Mouse (Mus musculus): ENCODE measurements around the gene Abca4. TPM values are rescaled to one million over a fixed set of nuclear protein-coding genes. Genes with fewer than 3 reads are reported as not detected.
A peak's percentile ranks its signal among the peaks of the same experiment; 100 is the strongest.

Abca4 gene
- polyA plus RNA-seq, 1 experiment from 2014 or later: 1.9 TPM

GRCm38 (mm10) chr3:122198966-122199381 lies 154.7 kb downstream of the Abca4 start:
- peaks cover 16% of the 10 kb centered on the region for H3K4me1 ChIP-seq
- no peaks in the 10 kb centered on the region for H3K9me3 ChIP-seq
- no peak for DNase-seq (ENCODE audit: low spot score)
- no peak overlapping the region for H3K4me3 ChIP-seq
- H3K27ac ChIP-seq (replicated peaks): no peak overlapping the region
- no peaks in the 10 kb centered on the region for H3K36me3 ChIP-seq (replicated peaks)
- H3K27me3 ChIP-seq (replicated peaks; ENCODE audit: low read depth, poor library complexity, severe bottlenecking): no peaks in the 10 kb centered on the region
- 91% methylated on average over 8 of the region's 8 CpGs for WGBS

DNA sequence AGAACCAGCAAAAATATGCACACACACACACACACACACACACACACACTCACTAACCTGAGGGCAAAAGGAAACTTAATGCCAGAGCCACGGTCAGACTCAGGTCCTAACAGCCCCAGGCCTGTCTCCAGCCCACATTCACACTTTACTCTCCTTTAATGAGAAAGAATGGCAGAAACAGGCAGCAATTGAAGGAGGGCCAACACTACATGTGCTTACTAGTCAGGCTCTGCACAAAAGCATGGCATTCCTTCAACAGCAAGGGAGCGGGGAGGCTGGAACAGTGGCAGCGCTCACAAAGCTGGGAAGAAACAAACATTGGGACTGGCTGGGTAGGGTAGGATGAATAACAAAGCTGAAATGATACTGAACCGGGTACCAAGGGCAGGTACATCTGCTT lies 155.4 kb downstream of the Abca4 start:
- no peaks in the 10 kb centered on the region for H3K36me3 ChIP-seq (replicated peaks)
- H3K4me1 ChIP-seq: peaks cover 16% of the 10 kb centered on the region
- H3K9me3 ChIP-seq: no peaks in the 10 kb centered on the region
- H3K27me3 ChIP-seq (replicated peaks; ENCODE audit: low read depth, poor library complexity, severe bottlenecking): no peaks in the 10 kb centered on the region
- DNase-seq (ENCODE audit: low spot score): no peak
- WGBS: 76% methylated on average over 4 of the region's 4 CpGs
- no peak overlapping the region for H3K4me3 ChIP-seq
- no peak overlapping the region for H3K27ac ChIP-seq (replicated peaks)

GRCm38 (mm10) chr3:122200017-122200416 lies 155.8 kb downstream of the Abca4 start:
- 86% methylated on average over 5 of the region's 5 CpGs for WGBS
- H3K9me3 ChIP-seq: no peaks in the 10 kb centered on the region
- no peaks in the 10 kb centered on the region for H3K36me3 ChIP-seq (replicated peaks)
- H3K27ac ChIP-seq (replicated peaks): no peak overlapping the region
- peaks cover 16% of the 10 kb centered on the region for H3K4me1 ChIP-seq
- no peaks in the 10 kb centered on the region for H3K27me3 ChIP-seq (replicated peaks; ENCODE audit: low read depth, poor library complexity, severe bottlenecking)
- no peak for DNase-seq (ENCODE audit: low spot score)
- H3K4me3 ChIP-seq: no peak overlapping the region

DNA sequence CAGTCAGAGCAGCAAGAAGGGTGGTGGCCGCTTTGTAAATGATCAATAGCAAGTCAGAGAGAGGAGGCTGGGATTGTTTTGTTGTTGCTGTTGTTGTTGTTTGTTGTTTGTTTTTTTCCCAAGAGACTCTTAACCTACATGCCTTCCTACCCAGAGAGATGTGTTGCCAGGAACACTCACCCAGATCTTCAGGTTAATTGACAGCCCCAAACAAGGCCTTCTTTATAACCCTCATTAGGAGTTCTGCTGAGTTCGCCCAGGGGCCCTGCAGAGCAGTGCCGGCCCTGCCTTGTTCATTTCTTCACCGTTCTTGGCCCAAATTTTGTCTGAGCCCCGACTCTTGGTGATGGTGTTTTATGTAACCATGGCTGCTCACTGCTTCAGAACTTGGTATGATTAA lies 156.2 kb downstream of the Abca4 start:
- Histone ChIP-seq H3K27ac (replicated peaks) (no peak overlapping the region), H3K27me3 (replicated peaks; ENCODE audit: low read depth, poor library complexity, severe bottlenecking) (no peaks in the 10 kb centered on the region), H3K36me3 (replicated peaks) (no peaks in the 10 kb centered on the region), H3K9me3 (no peaks in the 10 kb centered on the region), H3K4me3 (no peak overlapping the region), H3K4me1 (peaks cover 16% of the 10 kb centered on the region)
- DNase-seq (ENCODE audit: low spot score): no peak
- 49% methylated on average over 5 of the region's 5 CpGs for WGBS

GRCm38 (mm10) chr3:122202307-122202732 lies 158.1 kb downstream of the Abca4 start:
- no peaks in the 10 kb centered on the region for H3K27me3 ChIP-seq (replicated peaks; ENCODE audit: low read depth, poor library complexity, severe bottlenecking)
- 17% methylated on average over 5 of the region's 5 CpGs for WGBS
- no peaks in the 10 kb centered on the region for H3K9me3 ChIP-seq
- peaks cover 16% of the 10 kb centered on the region for H3K4me1 ChIP-seq
- peak; percentile 31 for DNase-seq (ENCODE audit: low spot score)
- H3K36me3 ChIP-seq (replicated peaks): no peaks in the 10 kb centered on the region
- H3K27ac ChIP-seq (replicated peaks): peak overlapping the region; percentile 61
- no peak overlapping the region for H3K4me3 ChIP-seq

DNA sequence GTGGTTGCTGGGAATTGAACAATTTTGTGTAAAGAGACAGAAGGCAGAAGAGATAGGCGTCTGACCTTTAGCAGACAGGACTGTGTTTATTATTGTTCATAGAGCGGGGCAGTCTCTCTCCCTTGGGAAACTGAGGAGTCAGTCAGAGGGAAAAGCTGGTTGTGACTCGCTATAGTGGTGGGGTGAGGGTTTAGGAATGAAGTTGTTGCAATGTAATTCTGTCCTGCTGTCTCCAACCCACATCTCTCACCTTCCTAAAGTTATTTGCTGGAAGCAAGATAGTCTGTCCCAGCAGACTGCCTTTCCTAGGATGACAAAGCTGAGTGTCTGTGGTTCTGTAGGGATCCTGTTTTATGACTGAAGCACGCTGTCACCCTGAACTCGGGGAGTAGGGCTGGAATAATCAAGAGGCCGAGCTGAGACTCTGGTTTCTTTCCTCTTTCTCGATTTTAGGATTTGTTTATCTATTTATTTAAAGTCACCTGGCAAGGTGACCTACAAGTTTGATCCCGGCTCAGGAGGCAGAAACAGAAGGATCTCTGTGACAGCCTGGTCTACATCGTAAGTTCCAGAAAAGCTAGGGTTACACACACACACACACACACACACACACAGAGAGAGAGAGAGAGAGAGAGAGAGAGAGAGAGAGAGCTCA lies 159.6 kb downstream of the Abca4 start:
- Histone ChIP-seq H3K9me3 (no peaks in the 10 kb centered on the region), H3K4me3 (no peak overlapping the region), H3K4me1 (peaks cover 16% of the 10 kb centered on the region), H3K27ac (replicated peaks) (no peak overlapping the region), H3K36me3 (replicated peaks) (no peaks in the 10 kb centered on the region), H3K27me3 (replicated peaks; ENCODE audit: low read depth, poor library complexity, severe bottlenecking) (no peaks in the 10 kb centered on the region)
- WGBS: 76% methylated on average over 9 of the region's 9 CpGs
- no peak for DNase-seq (ENCODE audit: low spot score)

DNA sequence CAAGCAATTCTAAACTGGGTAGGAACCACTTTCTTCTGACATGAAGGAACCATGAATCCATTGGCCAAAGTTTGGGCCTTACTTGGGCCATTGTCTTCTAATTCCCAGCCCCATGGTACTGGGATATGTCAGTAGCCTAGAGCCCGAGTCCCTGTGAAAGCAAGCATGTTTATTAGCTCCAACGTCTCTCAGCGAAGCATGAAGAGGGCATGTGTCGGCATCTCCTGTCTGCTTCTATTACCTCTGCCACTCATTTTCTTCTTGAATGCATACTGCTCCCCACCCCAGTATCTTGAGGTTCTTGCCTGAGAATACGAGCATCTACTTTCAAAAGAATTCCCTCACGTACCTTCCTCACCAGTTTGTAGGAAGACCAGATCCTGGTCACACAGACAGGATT lies 161.5 kb downstream of the Abca4 start:
- Histone ChIP-seq H3K4me1 (peaks cover 16% of the 10 kb centered on the region), H3K27ac (replicated peaks) (no peak overlapping the region), H3K27me3 (replicated peaks; ENCODE audit: low read depth, poor library complexity, severe bottlenecking) (no peaks in the 10 kb centered on the region), H3K4me3 (no peak overlapping the region), H3K36me3 (replicated peaks) (no peaks in the 10 kb centered on the region), H3K9me3 (no peaks in the 10 kb centered on the region)
- DNase-seq (ENCODE audit: low spot score): no peak
- WGBS: 87% methylated on average over 6 of the region's 6 CpGs

GRCm38 (mm10) chr3:122206279-122207070 lies 162.2 kb downstream of the Abca4 start:
- Histone ChIP-seq H3K4me3 (no peak overlapping the region), H3K36me3 (replicated peaks) (no peaks in the 10 kb centered on the region), H3K27ac (replicated peaks) (no peak overlapping the region), H3K27me3 (replicated peaks; ENCODE audit: low read depth, poor library complexity, severe bottlenecking) (no peaks in the 10 kb centered on the region), H3K4me1 (peaks cover 16% of the 10 kb centered on the region), H3K9me3 (no peaks in the 10 kb centered on the region)
- DNase-seq (ENCODE audit: low spot score): no peak
- 76% methylated on average over 8 of the region's 8 CpGs for WGBS

DNA sequence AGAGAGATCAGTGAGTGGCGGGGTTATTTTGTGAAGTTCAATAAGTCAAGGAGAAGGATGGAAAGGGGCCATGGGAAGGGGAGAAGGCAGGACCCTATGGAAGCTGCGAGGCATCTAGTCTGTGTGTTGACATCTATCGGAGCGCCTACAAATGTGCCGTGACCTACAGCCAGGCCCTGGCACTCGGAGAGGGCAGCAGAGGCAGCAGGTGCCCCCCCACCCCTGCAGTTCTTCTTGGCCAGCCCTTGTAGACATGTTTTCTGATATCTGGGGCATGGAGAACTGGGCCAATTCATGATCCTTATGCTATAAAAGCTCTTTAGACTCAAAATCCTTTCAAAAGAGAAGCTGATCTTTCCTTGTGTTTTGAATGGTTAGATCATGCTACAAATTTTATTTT lies 163.5 kb downstream of the Abca4 start:
- Histone ChIP-seq H3K9me3 (no peaks in the 10 kb centered on the region), H3K4me1 (peaks cover 6% of the 10 kb centered on the region), H3K27me3 (replicated peaks; ENCODE audit: low read depth, poor library complexity, severe bottlenecking) (no peaks in the 10 kb centered on the region), H3K36me3 (replicated peaks) (no peaks in the 10 kb centered on the region), H3K27ac (replicated peaks) (no peak overlapping the region), H3K4me3 (no peak overlapping the region)
- DNase-seq (ENCODE audit: low spot score): no peak
- 93% methylated on average over 6 of the region's 6 CpGs for WGBS

DNA sequence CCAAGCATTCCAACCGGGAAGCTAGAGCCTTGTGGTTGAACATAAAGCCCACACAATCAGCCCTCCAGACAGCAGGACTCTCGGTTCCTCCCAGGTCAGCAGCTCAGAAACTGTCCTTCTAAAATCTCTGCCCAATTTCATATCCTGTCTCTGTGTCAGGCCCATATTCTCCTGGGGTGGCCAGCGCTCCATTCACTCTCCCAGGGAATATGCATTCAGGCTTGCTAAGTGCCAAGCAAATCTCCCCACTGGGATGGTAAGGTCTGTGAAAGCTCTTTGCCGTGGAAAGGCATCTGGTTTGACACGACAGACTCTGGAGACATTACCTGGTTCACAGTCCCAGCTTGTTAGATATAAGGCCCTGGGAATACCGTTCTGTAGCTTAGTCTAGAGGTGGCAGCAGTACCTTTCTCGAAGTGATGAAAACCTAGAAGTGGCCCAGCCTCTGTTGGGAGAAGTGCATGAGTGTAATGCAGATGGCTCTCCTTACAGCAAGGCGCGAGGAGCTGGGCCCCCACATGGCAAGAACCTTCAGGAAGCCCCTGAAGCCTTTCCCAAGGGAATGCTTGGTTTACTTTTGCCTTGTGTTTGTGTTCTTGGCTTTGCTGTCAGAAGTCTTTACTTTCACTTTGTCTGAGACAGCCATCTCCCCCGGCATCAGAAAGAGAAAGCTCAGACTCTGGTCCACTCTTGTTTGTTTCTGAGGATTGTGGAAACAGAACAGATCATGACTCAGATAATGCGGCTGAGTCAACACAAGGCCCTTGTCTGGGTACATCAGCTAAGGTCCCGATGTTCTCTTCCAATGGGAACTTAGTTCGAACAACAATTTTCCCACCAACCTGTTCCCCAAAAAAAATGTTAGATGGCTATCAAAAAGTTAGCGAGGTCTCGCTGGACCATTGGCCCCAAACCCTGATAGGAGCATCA lies 164.3 kb downstream of the Abca4 start:
- Histone ChIP-seq H3K27ac (replicated peaks) (no peak overlapping the region), H3K4me3 (no peak overlapping the region), H3K4me1 (peaks cover 2% of the 10 kb centered on the region; the same call in 1 of the 2 replicates), H3K27me3 (replicated peaks; ENCODE audit: low read depth, poor library complexity, severe bottlenecking) (no peaks in the 10 kb centered on the region), H3K9me3 (no peaks in the 10 kb centered on the region), H3K36me3 (replicated peaks) (no peaks in the 10 kb centered on the region)
- no peak for DNase-seq (ENCODE audit: low spot score)
- WGBS: 84% methylated on average over 15 of the region's 15 CpGs

- Histone ChIP-seq H3K27ac (replicated peaks) (no peak overlapping the region), H3K36me3 (replicated peaks) (no peaks in the 10 kb centered on the region), H3K4me3 (no peak overlapping the region), H3K9me3 (no peaks in the 10 kb centered on the region), H3K27me3 (replicated peaks; ENCODE audit: low read depth, poor library complexity, severe bottlenecking) (no peaks in the 10 kb centered on the region), H3K4me1 (no peaks in the 10 kb centered on the region; the same call in 1 of the 2 replicates)
- 91% methylated on average over 11 of the region's 11 CpGs for WGBS
- no peak for DNase-seq (ENCODE audit: low spot score)
Observed at GRCm38 (mm10) chr3:122209511-122209910, 165.3 kb downstream of the Abca4 start.

- 76% methylated on average over 5 of the region's 5 CpGs for WGBS
- H3K36me3 ChIP-seq (replicated peaks): no peaks in the 10 kb centered on the region
Observed at GRCm38 (mm10) chr3:122210434-122210833, 166.2 kb downstream of the Abca4 start.

More at GRCm38 (mm10) chr3:122210434-122210833, 166.2 kb downstream of the Abca4 start:
- Histone ChIP-seq H3K4me1 (no peaks in the 10 kb centered on the region; the same call in 1 of the 2 replicates), H3K4me3 (no peak overlapping the region), H3K27me3 (replicated peaks; ENCODE audit: low read depth, poor library complexity, severe bottlenecking) (no peaks in the 10 kb centered on the region), H3K9me3 (no peaks in the 10 kb centered on the region), H3K27ac (replicated peaks) (0 out of 2 replicates have a peak overlapping the region, but pooled peaks have one; percentile 1)
- no peak for DNase-seq (ENCODE audit: low spot score)
